Mouse (Mus musculus) layer of hippocampus, postnatal 36 days (tissue): ENCODE measurements around the gene Hoxc8. TPM values are rescaled to one million over a fixed set of nuclear protein-coding genes. Genes with fewer than 3 reads are reported as not detected.
A peak's percentile ranks its signal among the peaks of the same experiment; 100 is the strongest.

ENCODE experiments used
- DNase-seq, 2 experiments: peaks; one replicate each; pipeline ENCODE4 v3.0.0; 2022
- total RNA-seq, 2 experiments: library from RNA; stranded (reverse); gene quantifications; 2 replicates each; pipeline ENCODE4 v1.2.3; 2021

Gene Hoxc8
- total RNA-seq, 2 experiments from 2014 or later = not detected

DNA sequence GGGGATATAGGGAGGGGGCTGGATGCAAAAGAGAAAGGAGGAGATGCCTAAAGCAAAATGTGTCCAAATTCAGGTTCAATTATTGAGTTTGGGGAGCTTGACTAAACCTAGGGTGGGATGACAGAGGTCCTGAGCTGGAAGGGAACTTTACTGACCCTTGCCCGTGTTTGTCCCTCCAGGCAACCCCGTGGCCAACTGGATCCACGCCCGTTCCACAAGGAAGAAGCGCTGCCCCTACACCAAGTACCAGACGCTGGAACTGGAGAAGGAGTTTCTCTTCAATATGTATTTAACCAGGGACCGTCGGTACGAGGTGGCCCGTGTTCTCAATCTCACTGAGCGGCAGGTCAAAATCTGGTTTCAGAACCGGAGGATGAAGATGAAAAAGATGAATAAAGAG lies 6.7 kb upstream of the Hoxc8 start:
- DNase-seq = no peak

DNA sequence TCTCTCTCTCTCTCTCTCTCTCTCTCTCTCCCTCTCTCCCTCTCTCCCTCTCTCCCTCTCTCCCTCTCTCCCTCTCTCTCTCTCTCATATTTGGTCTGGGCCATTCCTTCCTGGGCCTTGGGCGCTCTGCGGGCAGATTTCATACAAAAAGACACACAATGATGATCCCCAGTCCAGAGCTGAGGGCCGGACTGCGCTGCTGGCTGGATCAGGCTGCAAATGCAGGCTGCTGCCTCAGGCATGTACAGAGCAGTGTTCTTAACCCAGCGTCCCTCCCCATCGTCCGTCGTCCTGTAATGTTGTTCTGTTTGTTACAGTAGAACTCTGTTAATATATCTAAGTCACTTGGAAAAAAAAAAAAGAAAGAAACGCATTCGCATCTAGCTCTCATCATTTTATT lies 5.9 kb upstream of the Hoxc8 start:
- no peak for DNase-seq

- DNase-seq = no peak
These were observed 5.5 kb upstream of the Hoxc8 start for GRCm38 (mm10) chr15:102984925-102985324.

- DNase-seq = peak; percentile 69 to 81
These were observed 3.1 kb upstream of the Hoxc8 start for GRCm38 (mm10) chr15:102987124-102987833.

DNA sequence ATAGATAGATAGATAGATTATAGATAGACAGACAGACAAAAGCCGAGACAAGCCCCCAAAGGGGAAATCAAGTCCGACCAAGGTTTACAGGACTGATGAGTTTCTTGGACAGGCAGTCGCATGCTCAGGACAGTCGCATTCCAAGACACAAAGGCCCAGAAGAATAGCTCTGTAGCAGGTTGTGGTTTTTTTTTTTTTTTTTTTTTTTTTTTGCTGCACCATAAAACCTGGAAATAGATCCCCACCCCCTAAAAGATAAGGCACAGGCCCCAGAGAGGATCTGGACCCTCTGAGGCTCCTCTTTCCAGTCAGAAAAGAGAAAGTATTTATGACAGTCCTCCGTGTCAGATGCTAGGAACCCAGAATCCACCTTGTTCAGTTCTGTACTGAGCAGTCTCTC lies 2.3 kb upstream of the Hoxc8 start:
- no peak for DNase-seq

GRCm38 (mm10) chr15:102991782-102992181 lies 1.4 kb downstream of the Hoxc8 start:
- no peak for DNase-seq

- DNase-seq = no peak
These were observed 1.8 kb downstream of the Hoxc8 start for GRCm38 (mm10) chr15:102992206-102992605.

- no peak for DNase-seq
These were observed 2.5 kb downstream of the Hoxc8 start for GRCm38 (mm10) chr15:102992863-102993262.

DNA sequence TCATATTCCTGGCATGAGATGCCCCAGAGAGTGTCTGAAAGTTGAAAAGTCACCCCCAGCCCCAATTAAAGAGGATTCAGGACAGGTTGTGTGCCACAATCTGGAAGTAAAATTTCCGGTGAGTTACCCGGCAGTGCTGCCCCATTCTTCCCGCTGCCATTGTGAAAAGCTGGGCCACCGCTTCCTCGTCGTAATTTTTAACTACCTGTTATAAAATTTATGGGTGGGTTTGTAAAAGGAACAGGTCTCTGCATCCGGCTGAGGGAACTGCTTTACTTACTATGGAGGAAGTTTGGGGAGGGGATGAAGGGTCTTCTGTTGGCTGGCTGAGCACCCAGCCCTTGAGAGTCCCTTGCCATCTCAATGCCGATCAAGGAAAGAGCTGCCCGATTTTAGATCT lies 6.1 kb downstream of the Hoxc8 start:
- DNase-seq = no peak

- DNase-seq = no peak
These were observed 7.0 kb downstream of the Hoxc8 start for GRCm38 (mm10) chr15:102997431-102997830.

DNA sequence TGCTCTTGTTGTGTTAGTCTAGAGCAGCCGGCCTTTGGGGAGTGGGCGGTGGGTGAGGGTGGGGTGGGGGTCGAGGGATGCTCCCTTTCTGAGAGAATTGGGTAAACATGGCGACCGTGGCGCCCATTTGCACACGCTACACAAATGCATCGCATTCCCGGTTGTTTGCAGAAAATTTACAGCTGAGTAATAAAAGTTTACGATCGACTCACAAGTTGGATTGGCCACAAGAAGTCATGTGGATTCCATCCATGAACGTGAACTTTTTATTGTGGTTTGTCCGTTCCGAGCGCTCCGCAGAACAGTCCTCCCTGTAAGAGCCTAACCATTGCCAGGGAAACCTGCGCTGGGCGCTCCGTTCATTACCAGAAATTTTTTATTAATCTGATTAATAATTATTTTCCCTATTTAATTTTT lies 7.5 kb downstream of the Hoxc8 start, which contains the start of gene Hoxc6:
TSS of gene Hoxc6 (plus strand) at position 319 of the 417 bp plus-strand sequence.
- DNase-seq = no peak

DNA sequence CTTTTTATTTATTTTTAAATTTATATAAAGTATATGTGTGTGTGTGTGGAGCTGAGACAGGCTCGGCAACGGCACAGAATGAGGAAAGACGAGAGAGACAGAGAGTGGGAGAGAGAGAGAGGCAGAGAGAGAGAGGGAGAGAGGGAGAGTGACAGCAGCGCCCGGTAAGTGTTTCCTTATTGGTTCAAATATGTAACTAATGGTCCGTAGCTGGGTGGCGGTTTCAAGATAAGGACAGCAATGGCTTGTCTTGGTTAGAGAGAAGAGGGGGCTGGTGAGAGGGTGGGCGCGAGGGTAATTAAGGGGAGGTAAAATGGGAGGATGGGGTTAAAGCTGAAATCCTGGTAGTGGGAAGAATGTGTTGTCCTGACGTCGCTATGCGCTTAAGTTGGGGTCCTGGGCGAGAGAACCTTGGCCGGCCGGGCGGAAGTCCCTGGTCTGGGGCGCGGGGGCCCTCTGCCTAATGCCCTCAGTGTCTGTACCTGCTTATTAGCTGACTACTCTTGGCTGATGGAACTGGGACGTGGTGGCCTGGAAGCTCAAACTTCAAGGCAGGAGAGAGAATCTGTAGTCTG lies 8.3 kb downstream of the Hoxc8 start:
- no peak for DNase-seq

DNA sequence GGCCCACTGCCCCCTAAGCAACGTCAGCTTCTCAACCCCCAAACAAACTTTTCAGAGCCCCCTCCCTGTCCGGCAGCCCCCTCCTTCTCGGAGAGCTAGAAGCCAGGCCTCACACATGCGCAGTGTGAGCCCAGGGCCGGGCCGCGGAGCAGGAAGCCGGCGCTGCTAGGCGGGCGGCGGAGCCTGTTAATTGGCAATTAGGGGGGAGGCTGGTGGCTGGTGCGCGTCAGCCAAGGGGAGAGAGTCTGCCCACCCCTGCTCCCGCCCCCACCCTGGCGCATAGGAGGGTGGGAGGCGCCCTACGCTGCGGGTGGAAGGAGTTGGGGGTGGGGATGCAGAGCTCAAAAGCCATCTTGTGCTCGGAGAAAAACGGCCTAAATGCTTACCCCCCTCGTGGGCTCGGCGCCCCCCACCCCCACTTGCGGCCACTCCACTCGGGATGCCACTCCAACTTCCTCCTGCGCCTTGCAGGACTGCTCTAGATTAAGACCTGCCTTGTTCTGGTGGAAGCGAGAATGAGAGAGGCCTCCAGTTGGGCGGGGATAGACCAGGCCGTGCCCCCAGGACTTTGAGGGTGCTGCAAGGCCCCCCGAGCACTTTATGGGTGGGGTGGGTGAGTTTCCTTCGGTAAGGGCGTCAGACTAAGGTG lies 8.9 kb downstream of the Hoxc8 start:
- DNase-seq = no peak

DNA sequence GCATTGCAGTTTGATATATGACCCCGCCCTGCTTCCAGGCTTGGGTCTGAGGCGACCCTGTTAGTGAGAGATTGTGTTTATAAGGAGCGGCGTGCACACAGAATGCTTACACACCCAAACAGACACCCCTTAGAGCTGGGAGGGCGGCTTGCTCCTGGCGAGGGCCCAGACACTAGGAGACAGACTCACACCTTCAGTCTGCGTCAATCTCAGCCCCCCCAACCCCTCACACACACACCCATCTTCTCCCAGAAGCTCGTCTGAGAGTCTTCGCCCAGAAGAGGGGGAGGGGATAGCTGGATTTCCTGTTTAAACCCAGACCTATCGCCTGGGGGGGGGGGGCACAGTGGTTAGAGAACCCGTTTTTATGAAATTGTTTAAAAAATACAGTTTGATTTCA lies 9.5 kb downstream of the Hoxc8 start:
- no peak for DNase-seq

DNA sequence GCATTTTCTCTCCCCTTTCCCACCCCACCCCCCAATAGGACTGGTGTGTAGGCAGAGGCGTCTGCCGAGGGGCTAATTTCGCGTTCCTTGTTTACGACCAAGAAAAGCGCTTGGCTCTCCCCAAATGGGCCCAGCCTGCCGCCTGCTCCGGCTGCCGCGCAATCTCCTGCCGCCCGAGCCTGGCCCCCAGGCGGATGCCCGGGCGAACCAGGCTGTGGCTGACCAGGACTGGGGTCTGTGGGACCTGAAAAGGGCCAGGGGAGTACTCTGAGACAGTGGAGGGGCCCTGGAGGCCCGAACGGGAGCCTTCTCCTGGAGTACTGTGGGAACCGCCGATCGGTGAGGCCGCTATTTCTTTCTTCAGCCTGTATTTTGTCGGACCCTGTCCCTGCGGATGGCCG lies 10.1 kb downstream of the Hoxc8 start:
- no peak for DNase-seq

- no peak for DNase-seq
These were observed 11.0 kb downstream of the Hoxc8 start for GRCm38 (mm10) chr15:103001370-103001769.

GRCm38 (mm10) chr15:103002156-103002555 lies 11.7 kb downstream of the Hoxc8 start:
- DNase-seq = no peak

DNA sequence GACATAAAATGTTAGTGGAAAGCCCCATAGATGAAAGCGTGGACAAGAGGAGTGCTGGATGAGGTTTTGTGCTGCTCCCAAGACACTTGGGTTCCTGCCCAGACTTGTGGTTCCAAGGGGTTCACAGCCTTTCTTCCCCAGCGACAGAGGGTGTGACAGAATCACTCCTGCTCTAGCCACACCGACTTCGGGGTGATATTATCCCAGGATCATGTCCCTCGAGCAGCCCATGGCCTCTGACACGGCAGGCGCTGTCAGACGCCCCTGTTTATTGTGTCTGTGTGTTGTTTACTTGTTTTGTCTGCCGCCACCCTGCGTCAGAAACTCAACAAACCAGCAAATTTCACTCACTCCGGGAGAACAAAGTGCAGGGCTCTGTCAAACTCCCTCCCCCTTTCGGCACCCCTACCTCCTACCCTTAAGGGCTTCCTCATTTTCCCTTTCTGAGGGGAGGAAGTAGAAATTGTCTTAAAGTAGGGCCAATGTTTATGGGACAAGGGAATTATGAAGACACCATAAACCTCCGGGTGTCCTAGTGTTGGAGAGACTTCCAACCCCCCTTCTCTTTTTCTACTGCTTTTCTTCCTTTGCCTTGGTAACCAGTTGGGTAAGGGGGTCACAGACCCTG lies 12.5 kb downstream of the Hoxc8 start:
- DNase-seq = no peak

GRCm38 (mm10) chr15:103005308-103005707 lies 14.9 kb downstream of the Hoxc8 start:
- no peak for DNase-seq

GRCm38 (mm10) chr15:103005797-103006196 lies 15.4 kb downstream of the Hoxc8 start:
- no peak for DNase-seq

DNA sequence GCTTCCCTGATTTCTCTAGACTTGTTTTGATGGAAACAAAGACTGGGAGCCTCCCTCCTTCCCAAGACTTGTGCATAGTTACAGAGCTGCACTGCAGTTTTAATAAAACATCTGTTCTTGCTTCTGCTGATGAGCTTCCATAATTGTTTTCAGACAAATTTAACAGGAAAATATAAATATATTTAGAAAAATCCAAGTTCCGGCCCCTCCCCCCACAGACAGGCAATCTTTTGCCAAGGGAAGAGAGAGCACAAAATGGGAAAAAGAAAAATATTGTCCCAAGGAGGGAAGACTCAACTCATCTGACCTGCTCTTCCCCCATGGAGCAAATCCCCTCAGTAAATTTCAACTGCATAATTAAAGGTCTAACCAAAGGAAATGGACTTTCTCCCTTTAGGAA lies 15.9 kb downstream of the Hoxc8 start:
- no peak for DNase-seq

DNA sequence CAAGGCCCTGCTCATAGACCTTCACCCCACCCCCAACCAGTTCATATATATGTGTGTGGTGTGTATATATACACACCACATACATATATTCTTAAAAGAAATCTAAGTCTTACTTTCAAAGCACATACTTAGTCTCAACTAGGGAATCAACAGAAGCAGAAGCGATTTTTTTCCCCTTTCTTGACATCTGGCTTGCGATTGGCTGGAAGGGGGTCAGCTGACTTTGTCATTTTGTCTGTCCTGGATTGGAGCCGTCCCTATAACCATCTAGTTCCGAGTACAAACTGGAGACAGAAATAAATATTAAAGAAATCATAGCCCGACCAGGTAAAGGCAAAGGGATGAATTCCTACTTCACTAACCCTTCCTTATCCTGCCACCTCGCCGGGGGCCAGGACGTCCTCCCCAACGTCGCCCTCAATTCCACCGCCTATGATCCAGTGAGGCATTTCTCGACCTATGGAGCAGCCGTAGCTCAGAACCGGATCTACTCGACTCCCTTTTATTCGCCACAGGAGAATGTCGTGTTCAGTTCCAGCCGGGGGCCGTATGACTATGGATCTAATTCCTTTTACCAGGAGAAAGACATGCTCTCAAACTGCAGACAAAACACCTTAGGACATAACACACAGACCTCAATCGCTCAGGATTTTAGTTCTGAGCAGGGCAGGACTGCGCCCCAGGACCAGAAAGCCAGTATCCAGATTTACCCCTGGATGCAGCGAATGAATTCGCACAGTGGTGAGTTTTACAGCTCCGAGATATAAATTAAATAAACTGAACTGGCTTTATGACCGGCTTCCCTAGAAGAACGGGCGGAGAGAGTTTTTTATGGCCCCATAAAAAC lies 19.1 kb downstream of the Hoxc8 start:
- DNase-seq = no peak
